Mouse (Mus musculus): ENCODE data around the gene Nipsnap2. TPM values are rescaled to one million over a fixed set of nuclear protein-coding genes. Genes with fewer than 3 reads are reported as not detected.
A peak's percentile ranks its signal among the peaks of the same experiment; 100 is the strongest.

Nipsnap2 gene
- polyA plus RNA-seq, 1 experiment from 2014 or later: 233 TPM

DNA sequence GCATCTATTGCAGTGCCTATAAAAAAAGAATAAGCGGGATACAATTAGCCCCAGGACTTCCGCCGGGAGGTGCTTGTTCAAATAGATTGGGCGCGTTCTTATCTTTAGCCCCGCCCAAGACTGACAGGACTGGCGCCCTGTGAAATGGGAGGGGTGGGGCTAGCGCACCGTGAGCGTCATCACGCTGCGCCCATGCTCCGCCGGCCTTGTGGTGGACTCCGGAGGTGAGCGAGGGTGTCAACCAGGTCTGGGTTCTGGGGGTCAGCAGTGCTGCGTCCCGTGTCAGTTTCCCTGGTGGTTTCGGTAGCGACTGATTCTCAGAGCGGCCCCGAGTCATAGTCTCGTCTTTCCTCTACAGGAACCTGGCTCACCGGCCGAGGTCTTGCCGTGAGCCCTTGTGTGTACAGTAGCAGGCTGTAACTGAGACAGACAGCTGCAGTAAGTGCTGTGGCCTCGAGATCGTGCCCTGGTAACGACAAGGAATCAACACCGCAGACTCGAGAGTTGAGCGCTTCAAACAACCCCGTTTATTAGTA is 9.5 kb upstream of the Nipsnap2 start, which contains the start of gene Mrps17:
Gene Mrps17 (plus strand): TSS at position 172 of the 536 bp plus-strand sequence.
- no peaks in the 10 kb centered on the region for H3K27me3 ChIP-seq (ENCODE audit: control insufficient read depth, insufficient read depth, low read length)
- peak within 1 kb of the TSS; percentile 57 for H3K27ac ChIP-seq (ENCODE audit: low read depth, low read length)
- peaks cover 25% of the 10 kb centered on the region for H3K36me3 ChIP-seq (ENCODE audit: control insufficient read depth, insufficient read depth, low read length)
- H3K4me3 ChIP-seq (ENCODE audit: low read depth, low read length): peak within 1 kb of the TSS; percentile 75
- no peaks in the 10 kb centered on the region for H3K9me3 ChIP-seq (replicated peaks; ENCODE audit: control insufficient read depth, low read length)
- H3K9ac ChIP-seq (ENCODE audit: low read depth, low read length): peak within 1 kb of the TSS; percentile 90
- ATAC-seq (replicated peaks; ENCODE audit: insufficient number of reproducible peaks, low FRiP score, low TSS enrichment): peak; percentile 96
- peak within 1 kb of the TSS; percentile 80 for H3K4me2 ChIP-seq
- WGBS (ENCODE audit: insufficient replicate concordance): under 1% methylated on average over 33 of the region's 33 CpGs
- peaks cover 6% of the 10 kb centered on the region; the same call in 1 of the 2 replicates for H3K4me1 ChIP-seq (ENCODE audit: control insufficient read depth, insufficient read depth, low read length)

DNA sequence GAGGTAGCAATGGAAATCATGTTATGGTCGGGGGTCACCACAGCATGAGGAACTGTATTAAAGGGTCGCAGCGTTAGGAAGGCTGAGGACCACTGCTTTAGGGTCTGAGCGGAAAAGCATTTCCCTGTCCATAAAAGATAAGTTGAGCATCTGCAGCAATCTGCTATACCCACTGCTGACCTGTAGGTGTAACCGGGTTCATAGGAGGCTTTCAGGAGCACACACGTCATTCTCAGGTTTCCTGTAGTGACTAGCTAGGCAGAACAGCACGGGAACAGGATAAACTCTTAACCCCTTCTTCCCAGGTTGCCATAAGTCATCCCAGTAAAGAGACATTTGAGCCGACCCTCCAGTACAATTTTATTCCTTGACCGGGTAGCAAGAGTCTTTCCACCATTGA is 7.8 kb upstream of the Nipsnap2 start:
- H3K4me1 ChIP-seq (ENCODE audit: control insufficient read depth, insufficient read depth, low read length): peaks cover 6% of the 10 kb centered on the region; the same call in 1 of the 2 replicates
- no peak overlapping the region for H3K4me3 ChIP-seq (ENCODE audit: low read depth, low read length)
- H3K9me3 ChIP-seq (replicated peaks; ENCODE audit: control insufficient read depth, low read length): no peaks in the 10 kb centered on the region
- no peak overlapping the region for H3K27ac ChIP-seq (ENCODE audit: low read depth, low read length)
- H3K27me3 ChIP-seq (ENCODE audit: control insufficient read depth, insufficient read depth, low read length): no peaks in the 10 kb centered on the region
- no peak overlapping the region for H3K4me2 ChIP-seq
- WGBS (ENCODE audit: insufficient replicate concordance): 78% methylated on average over 9 of the region's 9 CpGs
- no peak overlapping the region for H3K9ac ChIP-seq (ENCODE audit: low read depth, low read length)
- H3K36me3 ChIP-seq (ENCODE audit: control insufficient read depth, insufficient read depth, low read length): peaks cover 25% of the 10 kb centered on the region
- no peak for ATAC-seq (replicated peaks; ENCODE audit: insufficient number of reproducible peaks, low FRiP score, low TSS enrichment)

DNA sequence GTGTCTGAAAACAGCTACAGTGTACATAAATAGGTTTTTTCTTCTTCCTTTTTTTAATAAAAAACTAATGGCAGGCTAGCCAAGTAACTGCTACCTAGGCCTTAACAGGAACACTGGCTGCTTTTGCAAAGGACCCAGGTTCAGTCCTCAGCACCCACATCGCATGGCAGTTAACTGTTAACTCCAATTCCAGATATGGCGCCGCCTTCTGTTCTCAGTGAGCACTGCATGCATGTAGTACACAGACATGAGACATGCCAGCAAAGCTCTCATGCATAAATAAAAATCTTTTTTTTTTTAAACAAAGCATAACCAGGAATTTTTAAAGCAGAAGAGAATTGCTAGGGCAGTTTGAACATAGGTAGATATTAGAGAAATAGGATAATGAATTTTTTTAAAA is 4.7 kb upstream of the Nipsnap2 start:
- H3K4me2 ChIP-seq: no peak overlapping the region
- H3K4me1 ChIP-seq (ENCODE audit: control insufficient read depth, insufficient read depth, low read length): peaks cover 6% of the 10 kb centered on the region; the same call in 1 of the 2 replicates
- no peak overlapping the region for H3K9ac ChIP-seq (ENCODE audit: low read depth, low read length)
- H3K27me3 ChIP-seq (ENCODE audit: control insufficient read depth, insufficient read depth, low read length): no peaks in the 10 kb centered on the region
- 83% methylated on average over 3 of the region's 3 CpGs for WGBS (ENCODE audit: insufficient replicate concordance)
- H3K4me3 ChIP-seq (ENCODE audit: low read depth, low read length): no peak overlapping the region
- H3K27ac ChIP-seq (ENCODE audit: low read depth, low read length): no peak overlapping the region
- ATAC-seq (replicated peaks; ENCODE audit: insufficient number of reproducible peaks, low FRiP score, low TSS enrichment): no peak
- no peaks in the 10 kb centered on the region for H3K9me3 ChIP-seq (replicated peaks; ENCODE audit: control insufficient read depth, low read length)
- H3K36me3 ChIP-seq (ENCODE audit: control insufficient read depth, insufficient read depth, low read length): peaks cover 25% of the 10 kb centered on the region

DNA sequence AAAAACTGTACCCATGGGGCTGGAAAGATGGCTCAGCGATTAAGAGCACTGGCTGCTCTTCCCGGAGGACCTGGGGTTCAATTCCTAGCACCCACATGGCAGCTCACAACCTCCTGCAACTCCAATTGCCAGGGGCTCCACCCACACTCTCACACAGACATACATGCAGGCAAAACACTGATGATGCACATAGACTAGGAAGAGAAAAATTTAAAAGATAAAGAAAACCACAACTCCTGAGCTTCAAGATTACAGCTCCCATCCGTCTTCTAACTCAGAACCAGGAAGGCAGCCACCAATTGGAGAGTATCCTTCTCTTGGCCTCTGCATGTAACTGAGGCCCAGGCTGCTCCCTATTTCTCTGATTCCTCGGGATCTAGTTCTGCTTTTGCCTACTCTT is 595 bp upstream of the Nipsnap2 start:
- Histone ChIP-seq H3K9me3 (replicated peaks; ENCODE audit: control insufficient read depth, low read length) (no peaks in the 10 kb centered on the region), H3K4me1 (ENCODE audit: control insufficient read depth, insufficient read depth, low read length) (peaks cover 26% of the 10 kb centered on the region), H3K4me3 (ENCODE audit: low read depth, low read length) (peak overlapping the region; percentile 83), H3K9ac (ENCODE audit: low read depth, low read length) (peak overlapping the region; percentile 97), H3K27me3 (ENCODE audit: control insufficient read depth, insufficient read depth, low read length) (no peaks in the 10 kb centered on the region), H3K27ac (ENCODE audit: low read depth, low read length) (peak overlapping the region; percentile 99), H3K36me3 (ENCODE audit: control insufficient read depth, insufficient read depth, low read length) (peaks cover 10% of the 10 kb centered on the region; the same call in 1 of the 2 replicates), H3K4me2 (peak overlapping the region; percentile 70)
- no peak for ATAC-seq (replicated peaks; ENCODE audit: insufficient number of reproducible peaks, low FRiP score, low TSS enrichment)
- WGBS (ENCODE audit: insufficient replicate concordance): 38% methylated on average over 4 of the region's 4 CpGs

DNA sequence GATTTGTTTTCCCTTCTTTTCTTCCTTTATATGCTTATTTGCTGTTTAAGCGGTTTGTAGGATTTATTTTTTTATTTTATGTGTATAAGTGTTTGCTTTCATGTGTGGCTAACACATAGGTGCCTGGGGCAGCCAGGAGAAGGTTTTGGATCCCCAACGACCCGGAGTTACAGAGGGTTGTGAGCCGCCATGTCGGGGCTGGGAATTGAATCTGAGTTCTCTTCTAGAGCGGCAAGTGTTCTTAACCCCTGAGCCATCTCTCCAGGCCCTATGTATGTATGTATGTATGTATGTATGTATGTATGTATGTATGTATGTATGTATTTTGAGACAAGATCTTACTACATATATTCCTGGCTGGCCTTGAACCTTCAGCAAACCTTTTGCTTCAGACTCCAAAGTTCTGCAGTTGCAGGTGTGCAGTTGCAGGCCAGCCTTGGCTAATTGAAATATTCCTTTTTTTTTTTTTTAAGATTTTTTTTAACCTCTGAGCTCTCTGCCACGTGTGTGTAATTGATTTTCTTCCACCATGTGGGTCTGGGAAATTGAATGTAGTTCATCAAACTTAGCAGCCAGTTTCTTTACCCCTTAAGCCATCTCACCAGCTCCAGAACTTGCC is 1.0 kb downstream of the Nipsnap2 start:
- Histone ChIP-seq H3K36me3 (ENCODE audit: control insufficient read depth, insufficient read depth, low read length) (no peaks in the 10 kb centered on the region), H3K27ac (ENCODE audit: low read depth, low read length) (peak overlapping the region; percentile 99), H3K4me1 (ENCODE audit: control insufficient read depth, insufficient read depth, low read length) (peaks cover 42% of the 10 kb centered on the region), H3K27me3 (ENCODE audit: control insufficient read depth, insufficient read depth, low read length) (no peaks in the 10 kb centered on the region), H3K9ac (ENCODE audit: low read depth, low read length) (peak overlapping the region; percentile 97), H3K4me3 (ENCODE audit: low read depth, low read length) (peak overlapping the region; percentile 83), H3K4me2 (peak overlapping the region; percentile 70), H3K9me3 (replicated peaks; ENCODE audit: control insufficient read depth, low read length) (no peaks in the 10 kb centered on the region)
- no peak for ATAC-seq (replicated peaks; ENCODE audit: insufficient number of reproducible peaks, low FRiP score, low TSS enrichment)
- 13% methylated on average over 7 of the region's 7 CpGs for WGBS (ENCODE audit: insufficient replicate concordance)

DNA sequence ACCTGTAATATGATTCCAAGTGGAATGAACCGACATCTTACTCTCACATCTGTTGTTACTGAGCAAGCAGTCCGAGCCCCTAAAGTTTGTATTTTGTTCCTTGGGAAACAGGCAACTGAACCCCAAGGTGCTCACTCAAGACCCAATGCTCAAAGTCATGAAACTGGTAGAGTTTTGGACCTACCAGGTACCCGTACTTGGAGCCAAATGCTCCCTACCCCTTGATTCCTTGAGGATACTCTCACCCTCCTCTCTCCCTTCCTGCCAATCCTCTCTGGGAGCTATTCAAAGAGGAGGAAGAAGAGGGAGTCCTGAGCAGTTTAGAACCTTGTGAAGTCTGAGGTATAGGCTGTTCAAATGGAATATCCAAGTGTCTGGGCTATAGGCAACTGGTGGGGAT is 1.9 kb downstream of the Nipsnap2 start:
- ATAC-seq (replicated peaks; ENCODE audit: insufficient number of reproducible peaks, low FRiP score, low TSS enrichment): no peak
- Histone ChIP-seq H3K4me3 (ENCODE audit: low read depth, low read length) (peak overlapping the region; percentile 83; the same call in 1 of the 2 replicates), H3K4me2 (peak overlapping the region; percentile 70), H3K36me3 (ENCODE audit: control insufficient read depth, insufficient read depth, low read length) (no peaks in the 10 kb centered on the region), H3K4me1 (ENCODE audit: control insufficient read depth, insufficient read depth, low read length) (peaks cover 47% of the 10 kb centered on the region), H3K9me3 (replicated peaks; ENCODE audit: control insufficient read depth, low read length) (no peaks in the 10 kb centered on the region), H3K27ac (ENCODE audit: low read depth, low read length) (no peak overlapping the region), H3K27me3 (ENCODE audit: control insufficient read depth, insufficient read depth, low read length) (no peaks in the 10 kb centered on the region), H3K9ac (ENCODE audit: low read depth, low read length) (peak overlapping the region; percentile 97)
- 85% methylated on average over 3 of the region's 3 CpGs for WGBS (ENCODE audit: insufficient replicate concordance)

DNA sequence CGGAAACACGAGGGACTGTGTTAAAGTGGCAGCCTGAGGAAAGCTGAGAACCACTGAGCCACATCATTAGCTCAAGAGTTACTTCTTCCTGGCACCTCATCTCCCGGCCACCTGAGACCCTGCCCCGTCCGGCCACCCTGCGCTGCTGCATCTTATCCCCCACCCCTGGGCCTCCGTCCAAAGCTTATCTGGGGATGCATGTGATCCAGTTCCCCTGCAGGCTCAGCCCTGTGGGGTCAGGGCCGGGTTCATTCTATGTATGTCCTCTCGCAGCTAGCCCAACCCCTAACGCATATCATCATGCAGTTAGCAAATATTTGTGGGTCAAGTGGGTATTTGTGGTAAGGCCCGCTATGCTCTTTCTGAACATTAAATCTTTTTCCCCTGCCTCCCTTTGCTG is 4.4 kb downstream of the Nipsnap2 start:
- no peaks in the 10 kb centered on the region for H3K9me3 ChIP-seq (replicated peaks; ENCODE audit: control insufficient read depth, low read length)
- ATAC-seq (replicated peaks; ENCODE audit: insufficient number of reproducible peaks, low FRiP score, low TSS enrichment): no peak; the same call in 1 of the 2 replicates
- peak overlapping the region; percentile 45 for H3K4me2 ChIP-seq
- WGBS (ENCODE audit: insufficient replicate concordance): 22% methylated on average over 11 of the region's 11 CpGs
- peak overlapping the region; percentile 81 for H3K27ac ChIP-seq (ENCODE audit: low read depth, low read length)
- no peak overlapping the region for H3K4me3 ChIP-seq (ENCODE audit: low read depth, low read length)
- 0 out of 2 replicates have a peak overlapping the region, but pooled peaks have one; percentile 8 for H3K9ac ChIP-seq (ENCODE audit: low read depth, low read length)
- H3K36me3 ChIP-seq (ENCODE audit: control insufficient read depth, insufficient read depth, low read length): no peaks in the 10 kb centered on the region
- no peaks in the 10 kb centered on the region for H3K27me3 ChIP-seq (ENCODE audit: control insufficient read depth, insufficient read depth, low read length)
- peaks cover 47% of the 10 kb centered on the region for H3K4me1 ChIP-seq (ENCODE audit: control insufficient read depth, insufficient read depth, low read length)

DNA sequence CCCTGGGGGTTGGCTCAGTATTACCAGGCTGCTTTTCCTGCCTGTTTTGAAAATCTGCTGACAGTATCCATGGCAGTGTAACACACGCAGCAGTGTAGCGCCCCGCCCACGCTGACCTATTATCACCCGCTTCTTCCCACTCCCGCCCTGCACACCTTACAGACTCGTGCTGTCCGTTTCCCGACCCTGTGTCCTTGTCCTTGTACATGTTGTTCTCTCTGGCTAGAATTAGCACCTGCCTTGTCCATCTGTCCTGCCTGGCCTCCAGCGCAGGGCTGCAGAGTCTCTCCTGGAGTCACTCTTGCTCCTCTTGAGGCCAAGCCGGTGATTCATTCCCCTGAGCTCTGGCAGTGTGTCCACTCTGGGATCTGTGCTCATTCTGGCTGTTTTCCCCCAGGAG is 5.5 kb downstream of the Nipsnap2 start:
- Histone ChIP-seq H3K4me2 (peak overlapping the region; percentile 45), H3K4me3 (ENCODE audit: low read depth, low read length) (no peak overlapping the region)

More for the DNA sequence above, 5.5 kb downstream of the Nipsnap2 start:
- Histone ChIP-seq H3K27ac (ENCODE audit: low read depth, low read length) (peak overlapping the region; percentile 81), H3K4me1 (ENCODE audit: control insufficient read depth, insufficient read depth, low read length) (peaks cover 47% of the 10 kb centered on the region), H3K9ac (ENCODE audit: low read depth, low read length) (0 out of 2 replicates have a peak overlapping the region, but pooled peaks have one; percentile 29), H3K9me3 (replicated peaks; ENCODE audit: control insufficient read depth, low read length) (no peaks in the 10 kb centered on the region), H3K27me3 (ENCODE audit: control insufficient read depth, insufficient read depth, low read length) (no peaks in the 10 kb centered on the region), H3K36me3 (ENCODE audit: control insufficient read depth, insufficient read depth, low read length) (peaks cover 3% of the 10 kb centered on the region; the same call in 1 of the 2 replicates)
- WGBS (ENCODE audit: insufficient replicate concordance): 36% methylated on average over 11 of the region's 11 CpGs
- ATAC-seq (replicated peaks; ENCODE audit: insufficient number of reproducible peaks, low FRiP score, low TSS enrichment): peak; percentile 50; the same call in 1 of the 2 replicates

All from heart, embryonic 11.5 days (tissue).